10 mouse cellular contexts compared by ENCODE assay signal in genomic region chr9:57803839-57804238, GRCm38 (mm10). TPM values are rescaled to one million over a fixed set of nuclear protein-coding genes. Genes with fewer than 3 reads are reported as not detected.
DNase-seq lines count a peak whose midpoint lies in the region; ATAC-seq lines count a peak whose summit lies in the region.
"Had no signal": no experiment of that assay in that cellular context is flagged by ENCODE, and none has a peak within 500 bp of the region (broad histone marks: within the 10 kb centered on the region; RNA-seq: fewer than 3 reads in every experiment).

No protein-coding gene starts in this region.

- peaks cover 14% of the 10 kb centered on the region for H3K4me1 ChIP-seq in forebrain, embryonic 14.5 days (ENCODE audit: control insufficient read depth, insufficient read depth, low read length)
- H3K4me1 ChIP-seq in forebrain, embryonic 12.5 days, result peaks cover 45% of the 10 kb centered on the region
- peaks cover 64% of the 10 kb centered on the region for H3K4me1 ChIP-seq in kidney, embryonic 15.5 days
- H3K4me1 ChIP-seq in hindbrain, embryonic 15.5 days (replicated peaks), result peaks cover 26% of the 10 kb centered on the region

- 23% methylated on average over 4 of the region's 4 CpGs for WGBS in forebrain, embryonic 14.5 days
- WGBS in forebrain, embryonic 12.5 days, result 32% methylated on average over 4 of the region's 4 CpGs
- WGBS in kidney, embryonic 15.5 days, result 11% methylated on average over 4 of the region's 4 CpGs
- WGBS in hindbrain, embryonic 15.5 days, result 16% methylated on average over 4 of the region's 4 CpGs

- no peak overlapping the region for H3K4me3 ChIP-seq in forebrain, embryonic 14.5 days (ENCODE audit: low read depth, low read length)
- no peak overlapping the region for H3K4me3 ChIP-seq in forebrain, embryonic 12.5 days (replicated peaks)
- H3K4me3 ChIP-seq in kidney, embryonic 15.5 days (replicated peaks), result no peak overlapping the region
- no peak overlapping the region for H3K4me3 ChIP-seq in hindbrain, embryonic 15.5 days

- no peak overlapping the region for H3K4me2 ChIP-seq in forebrain, embryonic 14.5 days (ENCODE audit: low read length)
- no peak overlapping the region for H3K4me2 ChIP-seq in forebrain, embryonic 12.5 days
- H3K4me2 ChIP-seq in kidney, embryonic 15.5 days, result no peak overlapping the region
- H3K4me2 ChIP-seq in hindbrain, embryonic 15.5 days, result no peak overlapping the region

- no peaks in the 10 kb centered on the region for H3K27me3 ChIP-seq in forebrain, embryonic 14.5 days (replicated peaks; ENCODE audit: control insufficient read depth, insufficient read depth, low read length)
- H3K27me3 ChIP-seq in forebrain, embryonic 12.5 days, result no peaks in the 10 kb centered on the region; the same call in 1 of the 2 replicates
- H3K27me3 ChIP-seq in kidney, embryonic 15.5 days, result no peaks in the 10 kb centered on the region
- no peaks in the 10 kb centered on the region for H3K27me3 ChIP-seq in hindbrain, embryonic 15.5 days

- 0 out of 2 replicates have a peak overlapping the region, but pooled peaks have one; percentile 13 for H3K9ac ChIP-seq in forebrain, embryonic 14.5 days (ENCODE audit: low read length)
- H3K9ac ChIP-seq in forebrain, embryonic 12.5 days, result no peak overlapping the region
- no peak overlapping the region for H3K9ac ChIP-seq in kidney, embryonic 15.5 days
- H3K9ac ChIP-seq in hindbrain, embryonic 15.5 days, result no peak overlapping the region

- ATAC-seq in forebrain, embryonic 14.5 days, result no peak
- no peak for ATAC-seq in forebrain, embryonic 12.5 days (ENCODE audit: low FRiP score)
- ATAC-seq in kidney, embryonic 15.5 days (replicated peaks; ENCODE audit: low FRiP score), result no peak
- no peak for ATAC-seq in hindbrain, embryonic 15.5 days (ENCODE audit: low FRiP score, low read depth)

- H3K9me3 ChIP-seq in forebrain, embryonic 14.5 days (replicated peaks; ENCODE audit: control insufficient read depth, low read length), result no peaks in the 10 kb centered on the region
- H3K9me3 ChIP-seq in forebrain, embryonic 12.5 days, result no peaks in the 10 kb centered on the region
- no peaks in the 10 kb centered on the region for H3K9me3 ChIP-seq in kidney, embryonic 15.5 days (replicated peaks)
- H3K9me3 ChIP-seq in hindbrain, embryonic 15.5 days, result no peaks in the 10 kb centered on the region
- H3K9me3 ChIP-seq: G1E had no signal

- no peaks in the 10 kb centered on the region; the same call in 1 of the 2 replicates for H3K36me3 ChIP-seq in forebrain, embryonic 14.5 days (ENCODE audit: control insufficient read depth, insufficient read depth, low read length)
- peaks cover 17% of the 10 kb centered on the region for H3K36me3 ChIP-seq in forebrain, embryonic 12.5 days (replicated peaks)
- H3K36me3 ChIP-seq in kidney, embryonic 15.5 days, result 0 out of 2 replicates have a peak, but pooled peaks cover 6% of the 10 kb centered on the region
- H3K36me3 ChIP-seq in hindbrain, embryonic 15.5 days, result no peaks in the 10 kb centered on the region

- H3K27ac ChIP-seq in forebrain, embryonic 14.5 days (ENCODE audit: low read depth, low read length), result no peak overlapping the region
- H3K27ac ChIP-seq in forebrain, embryonic 12.5 days, result no peak overlapping the region
- H3K27ac ChIP-seq in kidney, embryonic 15.5 days, result 0 out of 2 replicates have a peak overlapping the region, but pooled peaks have one; percentile 24
- H3K27ac ChIP-seq in hindbrain, embryonic 15.5 days (replicated peaks), result peak overlapping the region; percentile 6; the same call in 1 of the 2 replicates

- DNase-seq in forebrain, embryonic 14.5 days (ENCODE audit: low spot score), result no peak
- DNase-seq in kidney, postnatal 10 days, result no peak
- DNase-seq in lung, postnatal 36 days, result peak; percentile 69
- no peak for DNase-seq in frontal cortex, adult 2 months (ENCODE audit: extremely low spot score in 1 of 2, low spot score in 1 of 2)
- no peak for DNase-seq in thymus, adult 18-20 months
- DNase-seq: cerebellum, postnatal 10 days had no signal

RNA-seq across cellular contexts. Expression of gene Arid3b, which starts 32.8 kb away (rescaled TPM):
- 7.0 and 9.8 TPM in 2 replicates for polyA plus RNA-seq in forebrain, embryonic 14.5 days (2014; fragmentation: Nextera tagmentation; extraction: Ambion mirVana)
- 20.3 and 20.6 TPM in 2 replicates for polyA plus RNA-seq in forebrain, embryonic 12.5 days (2016; fragmentation: Nextera tagmentation; extraction: Ambion mirVana)
- polyA plus RNA-seq in kidney, embryonic 15.5 days (2015; fragmentation: Nextera tagmentation; extraction: Ambion mirVana), result 6.2 and 9.1 TPM in 2 replicates
- polyA plus RNA-seq in hindbrain, embryonic 15.5 days (2015; fragmentation: Nextera tagmentation; extraction: Ambion mirVana), result 7.7 and 8.5 TPM in 2 replicates
- 6.9 and 8.2 TPM in 2 replicates for polyA plus RNA-seq in frontal cortex, adult 2 months (2012; rRNA removed)

RNA-seq across cellular contexts. Expression of gene Clk3, which starts 38.2 kb away (rescaled TPM):
- 92.3 and 94.9 TPM in 2 replicates for polyA plus RNA-seq in forebrain, embryonic 14.5 days (2014; fragmentation: Nextera tagmentation; extraction: Ambion mirVana)
- polyA plus RNA-seq in forebrain, embryonic 12.5 days (2016; fragmentation: Nextera tagmentation; extraction: Ambion mirVana), result 90.2 and 96.7 TPM in 2 replicates
- 71.0 and 71.8 TPM in 2 replicates for polyA plus RNA-seq in kidney, embryonic 15.5 days (2015; fragmentation: Nextera tagmentation; extraction: Ambion mirVana)
- polyA plus RNA-seq in hindbrain, embryonic 15.5 days (2015; fragmentation: Nextera tagmentation; extraction: Ambion mirVana), result 65.5 and 67.0 TPM in 2 replicates
- 156 and 191 TPM in 2 replicates for polyA plus RNA-seq in frontal cortex, adult 2 months (2012; rRNA removed)

Comparison
In these comparisons a context has a peak if more than half of its experiments do, and no peak if none do; other contexts are left out.
1. H3K27ac ChIP-seq: peak in kidney, embryonic 15.5 days (single experiment) and hindbrain, embryonic 15.5 days (single experiment); none in forebrain, embryonic 14.5 days (single experiment) and forebrain, embryonic 12.5 days (single experiment).